Mouse (Mus musculus) heart, postnatal 0 days (tissue): ENCODE measurements around the gene Tstd2. TPM values are rescaled to one million over a fixed set of nuclear protein-coding genes. Genes with fewer than 3 reads are reported as not detected.

Experiments
- ATAC-seq: fragments of 200-750 bp; cut with Nextera tagmentation; 2 replicates; pipeline ENCODE4 v1.8.0; 2017; ENCODE audit warnings: low read depth, moderate number of reproducible peaks, moderate library complexity; ENCODE audit not compliant: insufficient read depth
- DNase-seq: peaks from one replicate; pipeline ENCODE4 v3.0.0-alpha.2; 2016; ENCODE audit warnings: low spot score
- H3K27ac ChIP-seq: fragments of 300-500 bp; sonication (generic); 2 replicates; pipeline ENCODE4 v1.5.1; 2014; ENCODE audit warnings: low read depth, mild to moderate bottlenecking
- H3K27me3 ChIP-seq: fragments of 300-500 bp; sonication (generic); 2 replicates; pipeline ENCODE4 v1.6.1; 2014; ENCODE audit warnings: low read length, mixed read lengths; ENCODE audit not compliant: control insufficient read depth, insufficient read depth
- H3K36me3 ChIP-seq: fragments of 300-500 bp; sonication (generic); replicated peaks from 2 replicates; pipeline ENCODE4 v1.6.1; 2014; ENCODE audit warnings: low read length, mixed read lengths; ENCODE audit not compliant: control insufficient read depth, insufficient read depth
- H3K4me1 ChIP-seq: fragments of 300-500 bp; sonication (generic); 2 replicates; pipeline ENCODE4 v1.6.1; 2014; ENCODE audit warnings: antibody characterized with exemption; ENCODE audit not compliant: control insufficient read depth, insufficient read depth
- H3K4me2 ChIP-seq: fragments of 300-500 bp; sonication (generic); 2 replicates; pipeline ENCODE4 v1.6.1; 2014; ENCODE audit warnings: low read depth, mild to moderate bottlenecking, low read length, moderate library complexity
- H3K4me3 ChIP-seq: fragments of 300-500 bp; sonication (generic); 2 replicates; pipeline ENCODE4 v1.5.1; 2014; ENCODE audit warnings: low read depth, low read length
- H3K9ac ChIP-seq: fragments of 300-500 bp; sonication (generic); replicated peaks from 2 replicates; pipeline ENCODE4 v1.6.1; 2014; ENCODE audit warnings: low read depth, low read length, mixed read lengths
- H3K9me3 ChIP-seq: fragments of 300-500 bp; sonication (generic); replicated peaks from 2 replicates; pipeline ENCODE4 v1.6.1; 2016; ENCODE audit warnings: low read length; ENCODE audit not compliant: control insufficient read depth
- CTCF ChIP-seq: IDR thresholded peaks from 2 replicates; pipeline ENCODE4 v1.5.1; 2016; ENCODE audit warnings: antibody characterized with exemption, control low read depth, low read depth
- EP300 ChIP-seq: IDR thresholded peaks from 2 replicates; pipeline ENCODE4 v1.6.1; 2016; ENCODE audit warnings: antibody characterized with exemption, low read depth
- WGBS: fragments of 180-500 bp; shearing (Covaris S2); extraction: QIAGEN DNeasy Blood & Tissue Kit; methylation state at CpG from one replicate; pipeline ENCODE4 v1.1.7; 2014; 5-methylcytosine and 5-hydroxymethylcytosine counted together
- polyA plus RNA-seq: library from polyadenylated mRNA; unstranded; fragments of >200 nt; fragmentation: Nextera tagmentation; extraction: Ambion mirVana; gene quantifications from 2 replicates; pipeline ENCODE4 v1.2.1, GENCODE M21; 2015
- total RNA-seq: library from RNA; depleted of rRNA; stranded (reverse); fragments of >200 nt; gene quantifications from 2 replicates; pipeline ENCODE4 v1.2.3, GENCODE M21; 2014; ENCODE audit warnings: low replicate concordance

The Tstd2 gene
- total and polyA plus RNA-seq, 2 experiments from 2014 or later: 15.3 to 16.4 TPM

DNA sequence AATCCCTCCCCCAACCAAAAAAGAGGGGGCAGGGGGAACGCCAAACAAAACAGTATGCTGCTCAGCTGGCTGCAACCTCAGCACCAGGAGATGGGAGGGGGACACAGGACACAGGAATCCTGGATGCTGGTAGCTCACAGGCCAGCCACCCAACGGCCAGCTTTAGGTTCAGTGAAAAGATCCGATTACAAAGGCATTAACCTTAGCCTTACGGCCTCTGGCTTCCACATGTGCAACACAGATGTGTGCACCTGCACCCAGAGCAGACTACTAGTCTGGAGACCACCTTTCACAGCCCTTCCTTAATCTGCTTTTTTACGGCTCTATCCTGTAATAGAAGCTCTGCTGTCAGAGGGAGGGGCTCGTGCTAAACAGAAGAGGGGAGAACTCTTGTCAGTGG, 42.7 kb upstream of the Tstd2 start:
- H3K27me3 ChIP-seq: no peaks in the 10 kb centered on the region
- DNase-seq (no peak), ATAC-seq (no peak)
- H3K27ac ChIP-seq: no peak overlapping the region
- no peaks in the 10 kb centered on the region for H3K4me1 ChIP-seq
- no peak overlapping the region for H3K9ac ChIP-seq
- H3K4me3 ChIP-seq: no peak overlapping the region
- no peak overlapping the region for H3K4me2 ChIP-seq
- 77% methylated on average over 6 of the region's 6 CpGs for WGBS
- TF ChIP-seq CTCF (no peak), EP300 (no peak)
- H3K36me3 ChIP-seq: peaks cover 94% of the 10 kb centered on the region
- no peaks in the 10 kb centered on the region for H3K9me3 ChIP-seq

DNA sequence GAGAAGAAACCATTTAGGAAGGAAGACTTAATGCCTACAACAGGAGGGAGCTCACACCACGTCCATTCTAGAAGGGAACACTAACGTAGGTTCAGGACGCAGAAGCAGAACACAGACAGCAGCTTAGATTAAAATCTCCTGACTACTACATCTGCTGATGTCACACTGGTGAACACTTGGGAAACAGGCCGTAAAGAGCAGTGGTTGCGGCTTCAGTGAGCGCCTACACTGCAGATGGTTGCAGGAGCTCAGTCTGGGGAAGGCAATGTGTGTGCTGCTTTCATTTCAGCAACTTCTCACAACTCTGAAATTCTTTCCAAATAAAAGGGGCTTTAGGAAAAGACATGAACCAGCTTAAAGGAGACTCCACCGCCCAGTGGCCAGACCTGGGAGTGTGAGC, 39.0 kb upstream of the Tstd2 start:
- H3K36me3 ChIP-seq: peaks cover 93% of the 10 kb centered on the region
- no peak for DNase-seq
- WGBS: 89% methylated on average over 7 of the region's 7 CpGs

DNA sequence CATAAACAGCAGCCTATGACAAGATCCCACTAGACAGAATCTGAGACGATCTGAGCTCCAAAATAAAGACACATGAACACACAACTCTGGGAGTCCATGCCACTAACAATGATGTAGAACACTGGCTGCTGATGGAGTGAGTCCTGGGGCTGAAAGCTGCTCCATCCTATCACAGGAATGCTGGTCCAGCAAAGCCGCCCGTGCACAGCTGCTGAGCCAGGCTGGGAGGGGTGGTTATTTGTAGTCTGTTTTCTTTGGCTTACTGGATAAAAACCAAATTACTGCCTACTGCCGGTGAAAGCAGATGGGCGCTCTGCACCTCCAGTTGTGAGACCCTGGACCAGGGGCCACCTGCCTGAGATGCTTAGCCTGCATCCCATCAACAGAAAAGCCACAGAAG, 38.5 kb upstream of the Tstd2 start:
- no peak for TF ChIP-seq EP300
- H3K36me3 ChIP-seq: peaks cover 93% of the 10 kb centered on the region
- no peak overlapping the region for H3K9ac ChIP-seq
- no peak overlapping the region for H3K4me2 ChIP-seq
- ATAC-seq: no peak
- WGBS: 74% methylated on average over 5 of the region's 5 CpGs
- H3K27ac ChIP-seq: no peak overlapping the region
- H3K9me3 ChIP-seq: no peaks in the 10 kb centered on the region
- no peaks in the 10 kb centered on the region for H3K4me1 ChIP-seq
- H3K27me3 ChIP-seq: no peaks in the 10 kb centered on the region
- no peak for DNase-seq
- H3K4me3 ChIP-seq: no peak overlapping the region

More for the DNA sequence above, 39.0 kb upstream of the Tstd2 start:
- Histone ChIP-seq H3K4me1 (no peaks in the 10 kb centered on the region), H3K9ac (no peak overlapping the region), H3K4me2 (no peak overlapping the region), H3K4me3 (no peak overlapping the region), H3K9me3 (no peaks in the 10 kb centered on the region), H3K27me3 (no peaks in the 10 kb centered on the region), H3K27ac (no peak overlapping the region)
- no peak for ATAC-seq
- TF ChIP-seq EP300: no peak

DNA sequence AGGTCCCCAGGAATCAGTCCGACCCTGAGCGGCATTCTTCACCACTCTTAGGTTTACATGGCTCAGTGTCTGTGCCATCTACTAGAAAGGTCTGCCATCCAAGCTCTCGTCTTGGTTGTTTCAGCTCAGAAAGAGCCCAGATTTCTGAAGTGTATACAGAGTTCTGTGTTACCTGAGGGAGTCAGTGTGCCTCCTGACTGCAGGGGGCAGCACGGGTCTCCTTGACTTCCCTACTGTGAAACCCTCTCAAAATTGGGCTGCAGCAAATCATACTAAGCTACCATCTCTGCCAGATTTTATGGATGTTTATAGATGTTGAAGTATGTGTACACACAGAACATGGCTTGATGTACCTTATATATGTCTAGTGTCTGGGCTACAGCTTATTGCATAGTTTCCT, 37.8 kb upstream of the Tstd2 start:
- TF ChIP-seq CTCF (no peak), EP300 (no peak)
- no peaks in the 10 kb centered on the region for H3K27me3 ChIP-seq
- peaks cover 93% of the 10 kb centered on the region for H3K36me3 ChIP-seq
- H3K4me1 ChIP-seq: no peaks in the 10 kb centered on the region
- H3K4me2 ChIP-seq: no peak overlapping the region
- DNase-seq (no peak), ATAC-seq (no peak)
- H3K27ac ChIP-seq: no peak overlapping the region
- 77% methylated on average over 4 of the region's 4 CpGs for WGBS
- H3K9ac ChIP-seq: no peak overlapping the region
- no peaks in the 10 kb centered on the region for H3K9me3 ChIP-seq
- no peak overlapping the region for H3K4me3 ChIP-seq

DNA sequence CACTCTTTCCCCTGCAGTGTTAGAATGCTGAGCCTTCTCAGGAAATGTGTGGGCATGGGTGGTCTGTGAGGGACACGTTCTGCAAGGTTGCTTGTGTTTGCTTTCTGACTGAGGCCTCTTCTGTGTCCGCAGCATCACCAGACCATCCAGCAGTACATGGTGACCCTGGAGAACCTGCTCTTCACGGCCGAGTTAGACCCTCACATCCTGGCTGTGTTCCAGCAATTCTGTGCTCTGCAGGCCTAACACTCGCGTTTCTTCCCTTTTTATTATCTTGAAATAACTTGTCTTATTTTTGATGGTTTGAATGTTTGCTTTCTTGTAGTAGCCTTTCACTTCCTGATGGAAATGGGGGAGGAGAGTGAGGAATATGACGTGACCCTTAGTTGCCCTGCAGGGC, 33.3 kb upstream of the Tstd2 start:
- H3K9ac ChIP-seq: no peak overlapping the region
- peaks cover 94% of the 10 kb centered on the region for H3K36me3 ChIP-seq
- no peak overlapping the region for H3K4me2 ChIP-seq
- ATAC-seq (no peak), DNase-seq (no peak)
- no peak for TF ChIP-seq EP300
- H3K9me3 ChIP-seq: no peaks in the 10 kb centered on the region
- H3K4me1 ChIP-seq: no peaks in the 10 kb centered on the region
- no peaks in the 10 kb centered on the region for H3K27me3 ChIP-seq
- H3K27ac ChIP-seq: no peak overlapping the region
- H3K4me3 ChIP-seq: no peak overlapping the region
- 56% methylated on average over 7 of the region's 7 CpGs for WGBS

DNA sequence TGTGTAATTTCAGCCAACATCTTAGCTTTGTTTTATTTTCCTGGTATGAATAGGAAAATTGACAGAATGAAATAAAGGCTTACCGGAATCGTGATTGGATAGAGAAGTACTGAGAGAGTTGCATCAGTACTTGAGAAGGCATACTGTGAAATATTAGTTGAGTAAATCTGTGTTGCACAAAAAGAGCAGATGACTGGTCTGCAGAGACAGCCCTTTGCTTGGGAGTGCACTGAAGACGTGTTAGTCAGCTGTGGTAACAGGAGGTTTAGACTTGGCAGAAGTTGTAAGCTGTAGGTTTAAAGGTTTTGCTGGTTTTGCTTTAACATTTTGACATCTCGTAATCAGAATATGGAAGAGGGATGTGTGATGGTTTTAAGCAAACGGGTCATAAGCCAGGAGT, 27.3 kb upstream of the Tstd2 start:
- TF ChIP-seq EP300 (no peak), CTCF (no peak)
- no peaks in the 10 kb centered on the region for H3K27me3 ChIP-seq
- H3K36me3 ChIP-seq: peaks cover 97% of the 10 kb centered on the region
- H3K9ac ChIP-seq: no peak overlapping the region
- H3K9me3 ChIP-seq: no peaks in the 10 kb centered on the region
- DNase-seq (no peak), ATAC-seq (no peak)
- H3K4me3 ChIP-seq: no peak overlapping the region
- no peaks in the 10 kb centered on the region for H3K4me1 ChIP-seq
- 91% methylated on average over 5 of the region's 5 CpGs for whole genome bisulfite sequencing
- H3K27ac ChIP-seq: no peak overlapping the region
- H3K4me2 ChIP-seq: no peak overlapping the region
